In the genomic region with DNA sequence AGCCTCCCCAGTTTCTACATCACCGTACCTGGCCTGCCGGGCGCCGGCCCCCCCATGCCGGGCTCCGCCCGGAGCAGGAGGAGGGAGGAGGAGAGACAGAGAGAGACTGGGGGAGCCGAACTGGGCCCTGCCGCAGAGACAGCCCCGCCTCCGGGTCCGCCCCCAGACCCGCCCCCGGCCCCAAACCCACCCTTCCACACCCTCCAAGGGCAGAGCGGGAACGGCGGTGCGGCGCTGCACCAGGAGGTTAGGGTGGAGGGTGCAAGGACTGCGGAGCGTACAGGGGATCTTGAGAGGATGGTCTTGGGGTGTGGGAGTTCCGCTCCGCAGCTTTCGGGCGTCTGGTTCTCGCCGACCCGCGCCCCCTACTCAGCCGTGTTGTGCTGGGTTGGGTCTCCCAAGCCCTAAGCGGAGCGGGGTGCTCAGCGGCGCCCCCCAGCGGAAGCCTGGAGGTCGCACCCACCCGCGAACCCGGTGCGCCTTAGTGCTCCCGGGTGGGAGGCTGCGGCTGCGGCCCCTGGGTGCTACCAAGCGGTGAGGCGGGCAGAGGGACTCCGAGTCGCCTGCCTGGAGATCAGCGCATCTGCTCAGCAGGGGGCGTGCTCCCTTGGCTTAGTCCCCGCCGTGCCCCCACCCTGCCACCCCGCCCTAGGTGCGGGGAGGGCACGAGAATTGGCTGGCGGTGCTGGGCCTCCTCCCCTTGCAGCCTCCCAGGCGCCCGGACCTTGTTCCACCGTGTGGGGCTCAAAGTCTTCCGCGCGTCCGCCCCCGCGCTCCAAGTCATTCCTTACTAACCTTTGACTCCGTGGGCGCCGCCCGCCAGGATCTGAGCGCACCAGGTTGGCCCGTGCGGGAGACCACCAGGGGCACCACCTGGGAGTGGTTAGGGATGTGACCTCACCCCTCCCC, we compare ENCODE assay signal across 8 mouse cellular contexts. TPM values are rescaled to one million over a fixed set of nuclear protein-coding genes. Genes with fewer than 3 reads are reported as not detected.
A peak's percentile ranks its signal among the peaks of the same experiment; 100 is the strongest.
DNase-seq lines count a peak whose midpoint lies in the region; ATAC-seq lines count a peak whose summit lies in the region.

A gene (minus strand): TSS at position 585 of the 909 bp plus-strand sequence.

- H3K27ac ChIP-seq in hindbrain, embryonic 15.5 days (replicated peaks), result peak within 1 kb of the TSS; percentile 93

- no peaks in the 10 kb centered on the region for H3K27me3 ChIP-seq in hindbrain, embryonic 15.5 days
- no peaks in the 10 kb centered on the region for H3K27me3 ChIP-seq in megakaryocyte, embryonic 14.5 days (replicated peaks)

- peak within 1 kb of the TSS; percentile 64 for H3K4me3 ChIP-seq in hindbrain, embryonic 15.5 days
- H3K4me3 ChIP-seq in megakaryocyte, embryonic 14.5 days (replicated peaks), result peak within 1 kb of the TSS; percentile 95

- H3K9ac ChIP-seq in hindbrain, embryonic 15.5 days, result peak within 1 kb of the TSS; percentile 62

- peak; percentile 90 for ATAC-seq in hindbrain, embryonic 15.5 days (ENCODE audit: low FRiP score, low read depth)

- no peaks in the 10 kb centered on the region for H3K9me3 ChIP-seq in hindbrain, embryonic 15.5 days
- no peaks in the 10 kb centered on the region for H3K9me3 ChIP-seq in megakaryocyte, embryonic 14.5 days

- 0 out of 2 replicates have a peak, but pooled peaks cover 10% of the 10 kb centered on the region for H3K36me3 ChIP-seq in hindbrain, embryonic 15.5 days
- H3K36me3 ChIP-seq in megakaryocyte, embryonic 14.5 days (replicated peaks; ENCODE audit: low read length), result peaks cover 5% of the 10 kb centered on the region

- 0% methylated on average over 64 of the region's 71 CpGs for WGBS in hindbrain, embryonic 15.5 days

- H3K4me2 ChIP-seq in hindbrain, embryonic 15.5 days, result peak within 1 kb of the TSS; percentile 94

- peaks cover 41% of the 10 kb centered on the region for H3K4me1 ChIP-seq in hindbrain, embryonic 15.5 days (replicated peaks)
- peaks cover 71% of the 10 kb centered on the region for H3K4me1 ChIP-seq in megakaryocyte, embryonic 14.5 days

- DNase-seq in T-cell, adult 2 months (ENCODE audit: low spot score), result peak; percentile 85
- DNase-seq in cerebellum, postnatal 10 days, result peak; percentile 91 to 94
- peak; percentile 74 to 78 for DNase-seq in frontal cortex, postnatal 14 days (ENCODE audit: low spot score in 2 of 2)
- peak; percentile 78 for DNase-seq in left cerebral cortex, adult 8-10 months (ENCODE audit: low spot score in 2 of 2)
- peak; percentile 84 to 85 for DNase-seq in right cerebral cortex, postnatal 10 days (ENCODE audit: low spot score in 2 of 2)
- DNase-seq in urinary bladder, postnatal 25 days (ENCODE audit: low spot score), result peak; percentile 71

RNA-seq across cellular contexts. Expression of the gene that starts here (rescaled TPM):
- polyA plus RNA-seq in hindbrain, embryonic 15.5 days (2015; fragmentation: Nextera tagmentation; extraction: Ambion mirVana), result 44.1 and 48.5 TPM in 2 replicates
- 10 to 100 TPM; 76.3 to 78.9 (median 77.7) TPM for total RNA-seq in left cerebral cortex, adult 8-10 months (2022)
- 5.9 and 8.4 TPM in 2 replicates for polyA plus RNA-seq in megakaryocyte, embryonic 14.5 days (2012; ENCODE audit: insufficient read depth, low replicate concordance)

Comparison
In these comparisons a context has a peak if more than half of its experiments do, and no peak if none do; other contexts are left out.
1. Peak in every context shown above with its lines: DNase-seq, ATAC-seq, H3K4me3 ChIP-seq and H3K27ac ChIP-seq.